Mouse (Mus musculus) stomach, embryonic 14.5 days (tissue): ENCODE results near the gene Bmp3. TPM values are rescaled to one million over a fixed set of nuclear protein-coding genes. Genes with fewer than 3 reads are reported as not detected.

ENCODE experiments used
- ATAC-seq: fragments of 200-750 bp; cut with Nextera tagmentation; 2 replicates; pipeline ENCODE4 v1.8.0; 2017; ENCODE audit warnings: low read depth, moderate TSS enrichment; ENCODE audit not compliant: insufficient number of reproducible peaks, insufficient read depth, low FRiP score
- H3K27ac ChIP-seq: fragments of 300-500 bp; sonication (generic); 2 replicates; pipeline ENCODE4 v1.5.1; 2014; ENCODE audit warnings: mild to moderate bottlenecking, low read length, moderate library complexity, mixed read lengths
- H3K27me3 ChIP-seq: fragments of 300-500 bp; sonication (generic); 2 replicates; pipeline ENCODE4 v1.6.1; 2014; ENCODE audit warnings: low read length, control low read depth, mixed read lengths; ENCODE audit not compliant: control insufficient read depth, insufficient read depth
- H3K36me3 ChIP-seq: fragments of 300-500 bp; sonication (generic); 2 replicates; pipeline ENCODE4 v1.6.1; 2014; ENCODE audit warnings: mild to moderate bottlenecking, control low read depth, low read length, moderate library complexity, mixed read lengths; ENCODE audit not compliant: control insufficient read depth, insufficient read depth
- H3K4me1 ChIP-seq: fragments of 300-500 bp; sonication (generic); 2 replicates; pipeline ENCODE4 v1.6.1; 2014; ENCODE audit warnings: low read length, control low read depth, mixed read lengths; ENCODE audit not compliant: control insufficient read depth, insufficient read depth
- H3K4me2 ChIP-seq: fragments of 300-500 bp; sonication (generic); replicated peaks from 2 replicates; pipeline ENCODE4 v1.6.1; 2014; ENCODE audit warnings: low read depth, low read length, control low read depth
- H3K4me3 ChIP-seq: fragments of 300-500 bp; sonication (generic); 2 replicates; pipeline ENCODE4 v1.5.1; 2014; ENCODE audit warnings: low read depth, low read length, control low read depth
- H3K9ac ChIP-seq: fragments of 300-500 bp; sonication (generic); replicated peaks from 2 replicates; pipeline ENCODE4 v1.6.1; 2014; ENCODE audit warnings: low read depth, mild to moderate bottlenecking, control low read depth, low read length, moderate library complexity, mixed read lengths
- H3K9me3 ChIP-seq: fragments of 300-500 bp; sonication (generic); 2 replicates; pipeline ENCODE4 v1.6.1; 2016; ENCODE audit warnings: low read depth, low read length, control low read depth; ENCODE audit not compliant: control insufficient read depth
- WGBS: fragments of 180-500 bp; shearing (Covaris S2); extraction: QIAGEN DNeasy Blood & Tissue Kit; methylation state at CpG from one replicate; pipeline ENCODE4 v1.1.7; 2014; 5-methylcytosine and 5-hydroxymethylcytosine counted together
- polyA plus RNA-seq: library from polyadenylated mRNA; unstranded; fragments of >200 nt; fragmentation: Nextera tagmentation; extraction: Ambion mirVana; gene quantifications from 2 replicates; pipeline ENCODE4 v1.2.1, GENCODE M21; 2014

Bmp3 gene
- polyA plus RNA-seq, 1 experiment from 2014 or later: 4.1 TPM

DNA sequence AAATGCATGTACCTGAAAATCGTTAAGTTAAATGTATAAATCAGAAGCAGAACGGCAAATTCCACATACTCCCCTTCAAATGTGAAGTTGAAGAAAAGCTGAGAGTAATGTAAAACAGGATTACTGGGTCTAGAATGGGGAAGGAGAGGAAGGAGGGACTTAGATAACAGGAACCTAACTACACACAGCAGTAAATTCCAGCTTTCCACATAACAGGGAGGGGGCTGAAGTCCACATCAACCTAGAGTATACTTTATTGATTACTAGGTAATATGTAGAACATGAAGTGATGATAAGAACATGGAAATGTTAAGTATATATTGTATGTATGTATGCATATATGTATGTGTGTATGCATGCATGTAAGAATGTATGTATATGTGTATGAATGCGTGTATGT, 68.7 kb downstream of the Bmp3 start:
- no peak for ATAC-seq
- Histone ChIP-seq H3K9ac (no peak overlapping the region), H3K4me3 (no peak overlapping the region), H3K36me3 (no peaks in the 10 kb centered on the region), H3K4me1 (no peaks in the 10 kb centered on the region), H3K27me3 (no peaks in the 10 kb centered on the region), H3K9me3 (no peaks in the 10 kb centered on the region), H3K4me2 (no peak overlapping the region), H3K27ac (no peak overlapping the region)
- 84% methylated on average over 3 of the region's 3 CpGs for WGBS

Other genes with a start within 250 kb of the Bmp3 start
- 2.3 and 3.3 TPM in 2 replicates for gene Prkg2, start 182.9 kb downstream of the Bmp3 start, polyA plus RNA-seq